Mouse (Mus musculus) hindbrain, embryonic 12.5 days (tissue): ENCODE measurements around the gene Pcmt1. TPM values are rescaled to one million over a fixed set of nuclear protein-coding genes. Genes with fewer than 3 reads are reported as not detected.
A peak's percentile ranks its signal among the peaks of the same experiment; 100 is the strongest.
"Not testable (repeated sequence)": the region's sequence is repeated elsewhere in the genome, so short reads cannot be mapped to it uniquely, and the experiment has no call there.

ENCODE experiments used
- ATAC-seq: fragments of 200-750 bp; cut with Nextera tagmentation; 2 replicates; pipeline ENCODE4 v1.8.0; 2017; ENCODE audit warnings: moderate TSS enrichment; ENCODE audit not compliant: low FRiP score
- H3K27ac ChIP-seq: fragments of 300-500 bp; sonication (generic); 2 replicates; pipeline ENCODE4 v1.5.1; 2016; ENCODE audit warnings: mild to moderate bottlenecking
- H3K27me3 ChIP-seq: fragments of 300-500 bp; sonication (generic); 2 replicates; pipeline ENCODE4 v1.6.1; 2016; ENCODE audit warnings: mild to moderate bottlenecking
- H3K36me3 ChIP-seq: fragments of 300-500 bp; sonication (generic); 2 replicates; pipeline ENCODE4 v1.6.1; 2016; ENCODE audit warnings: mild to moderate bottlenecking
- H3K4me1 ChIP-seq: fragments of 300-500 bp; sonication (generic); 2 replicates; pipeline ENCODE4 v1.6.1; 2016
- H3K4me2 ChIP-seq: fragments of 300-500 bp; sonication (generic); replicated peaks from 2 replicates; pipeline ENCODE4 v1.6.1; 2016; ENCODE audit warnings: mild to moderate bottlenecking
- H3K4me3 ChIP-seq: fragments of 300-500 bp; sonication (generic); 2 replicates; pipeline ENCODE4 v1.5.1; 2016; ENCODE audit warnings: mild to moderate bottlenecking
- H3K9ac ChIP-seq: fragments of 300-500 bp; sonication (generic); 2 replicates; pipeline ENCODE4 v1.6.1; 2016; ENCODE audit warnings: mild to moderate bottlenecking, moderate library complexity
- H3K9me3 ChIP-seq: fragments of 300-500 bp; sonication (generic); replicated peaks from 2 replicates; pipeline ENCODE4 v1.6.1; 2016; ENCODE audit warnings: mild to moderate bottlenecking
- whole genome bisulfite sequencing: fragments of 180-500 bp; shearing (Covaris S2); methylation state at CpG from one replicate; pipeline ENCODE4 v1.1.7; 2016; 5-methylcytosine and 5-hydroxymethylcytosine counted together
- polyA plus RNA-seq: library from polyadenylated mRNA; unstranded; fragments of >200 nt; fragmentation: Nextera tagmentation; extraction: Ambion mirVana; gene quantifications from 2 replicates; pipeline ENCODE4 v1.2.1, GENCODE M21; 2016

The Pcmt1 gene
- polyA plus RNA-seq, 1 experiment from 2014 or later, result 136 TPM

- H3K4me1 ChIP-seq, result no peaks in the 10 kb centered on the region
- H3K4me3 ChIP-seq, result no peak overlapping the region
- no peak for ATAC-seq
- H3K9me3 ChIP-seq, result no peaks in the 10 kb centered on the region
- H3K9ac ChIP-seq, result no peak overlapping the region
- no peak overlapping the region for H3K27ac ChIP-seq
- no peak overlapping the region for H3K4me2 ChIP-seq
- WGBS, result 81% methylated on average over 16 of the region's 16 CpGs
- H3K27me3 ChIP-seq, result no peaks in the 10 kb centered on the region
- peaks cover 26% of the 10 kb centered on the region for H3K36me3 ChIP-seq
Observed at GRCm38 (mm10) chr10:7630951-7631720, 49.8 kb downstream of the Pcmt1 start.

GRCm38 (mm10) chr10:7630286-7630685 is 50.6 kb downstream of the Pcmt1 start:
- no peak for ATAC-seq
- 90% methylated on average over 5 of the region's 5 CpGs for WGBS

GRCm38 (mm10) chr10:7629092-7629491 is 51.8 kb downstream of the Pcmt1 start:
- Histone ChIP-seq H3K4me2 (no peak overlapping the region), H3K4me1 (no peaks in the 10 kb centered on the region), H3K4me3 (no peak overlapping the region), H3K9ac (no peak overlapping the region), H3K27me3 (no peaks in the 10 kb centered on the region), H3K9me3 (no peaks in the 10 kb centered on the region), H3K36me3 (peaks cover 26% of the 10 kb centered on the region), H3K27ac (no peak overlapping the region)
- 90% methylated on average over 4 of the region's 4 CpGs for WGBS
- ATAC-seq, result no peak

More at GRCm38 (mm10) chr10:7630286-7630685, 50.6 kb downstream of the Pcmt1 start:
- no peak overlapping the region for H3K4me3 ChIP-seq
- no peaks in the 10 kb centered on the region for H3K9me3 ChIP-seq
- H3K27ac ChIP-seq, result no peak overlapping the region
- H3K4me1 ChIP-seq, result no peaks in the 10 kb centered on the region
- H3K27me3 ChIP-seq, result no peaks in the 10 kb centered on the region
- no peak overlapping the region for H3K9ac ChIP-seq
- peaks cover 26% of the 10 kb centered on the region for H3K36me3 ChIP-seq
- H3K4me2 ChIP-seq, result no peak overlapping the region

GRCm38 (mm10) chr10:7623861-7624518 is 56.9 kb downstream of the Pcmt1 start:
- no peak overlapping the region for H3K4me3 ChIP-seq
- no peak for ATAC-seq

GRCm38 (mm10) chr10:7622378-7622777 is 58.6 kb downstream of the Pcmt1 start:
- H3K9ac ChIP-seq, result no peak overlapping the region
- no peak overlapping the region for H3K4me3 ChIP-seq
- 95% methylated on average over 3 of the region's 3 CpGs for WGBS
- H3K27me3 ChIP-seq, result no peaks in the 10 kb centered on the region
- no peaks in the 10 kb centered on the region for H3K4me1 ChIP-seq
- ATAC-seq, result no peak
- H3K9me3 ChIP-seq, result no peaks in the 10 kb centered on the region
- H3K27ac ChIP-seq, result no peak overlapping the region
- no peak overlapping the region for H3K4me2 ChIP-seq
- H3K36me3 ChIP-seq, result no peaks in the 10 kb centered on the region

More at GRCm38 (mm10) chr10:7623861-7624518, 56.9 kb downstream of the Pcmt1 start:
- peaks cover 7% of the 10 kb centered on the region; the same call in 1 of the 2 replicates for H3K36me3 ChIP-seq
- H3K9me3 ChIP-seq, result no peaks in the 10 kb centered on the region
- 89% methylated on average over 3 of the region's 3 CpGs for WGBS
- no peak overlapping the region for H3K27ac ChIP-seq
- H3K4me1 ChIP-seq, result no peaks in the 10 kb centered on the region
- H3K4me2 ChIP-seq, result no peak overlapping the region
- no peak overlapping the region for H3K9ac ChIP-seq
- H3K27me3 ChIP-seq, result no peaks in the 10 kb centered on the region

- Histone ChIP-seq H3K27me3 (no peaks in the 10 kb centered on the region), H3K9me3 (no peaks in the 10 kb centered on the region), H3K4me1 (no peaks in the 10 kb centered on the region), H3K36me3 (no peaks in the 10 kb centered on the region), H3K4me2 (no peak overlapping the region), H3K9ac (no peak overlapping the region), H3K4me3 (no peak overlapping the region), H3K27ac (no peak overlapping the region)
- ATAC-seq, result no peak
- 72% methylated on average over 5 of the region's 5 CpGs for WGBS
Observed at GRCm38 (mm10) chr10:7620723-7621122, 60.2 kb downstream of the Pcmt1 start.

- peak; percentile 48; the same call in 1 of the 2 replicates for ATAC-seq
- Histone ChIP-seq H3K4me2 (no peak overlapping the region), H3K9ac (no peak overlapping the region), H3K4me3 (no peak overlapping the region), H3K27ac (no peak overlapping the region), H3K36me3 (peaks cover 1% of the 10 kb centered on the region), H3K4me1 (no peaks in the 10 kb centered on the region), H3K9me3 (peaks cover 2% of the 10 kb centered on the region), H3K27me3 (no peaks in the 10 kb centered on the region)
- 88% methylated on average over 4 of the region's 5 CpGs for WGBS
Observed at GRCm38 (mm10) chr10:7619821-7620241, 61.1 kb downstream of the Pcmt1 start.

- H3K9ac ChIP-seq, ATAC-seq: not testable (repeated sequence)
Observed at GRCm38 (mm10) chr10:7617556-7617955, 63.4 kb downstream of the Pcmt1 start.

GRCm38 (mm10) chr10:7617146-7617545 is 63.8 kb downstream of the Pcmt1 start:
- 81% methylated on average over 11 of the region's 11 CpGs for WGBS
- not testable (repeated sequence) for H3K4me1 ChIP-seq, H3K36me3 ChIP-seq, H3K4me3 ChIP-seq, H3K27ac ChIP-seq, H3K9me3 ChIP-seq, H3K27me3 ChIP-seq, H3K9ac ChIP-seq, H3K4me2 ChIP-seq, ATAC-seq

More at GRCm38 (mm10) chr10:7617556-7617955, 63.4 kb downstream of the Pcmt1 start:
- not testable (repeated sequence) for H3K27ac ChIP-seq, H3K4me3 ChIP-seq, H3K27me3 ChIP-seq, H3K4me2 ChIP-seq, H3K36me3 ChIP-seq, H3K4me1 ChIP-seq, H3K9me3 ChIP-seq
- 28% methylated on average over 3 of the region's 3 CpGs for WGBS

- no peak overlapping the region for H3K4me2 ChIP-seq
- 84% methylated on average over 8 of the region's 8 CpGs for WGBS
- H3K36me3 ChIP-seq, result peaks cover 12% of the 10 kb centered on the region
- no peaks in the 10 kb centered on the region for H3K4me1 ChIP-seq
- no peak overlapping the region for H3K27ac ChIP-seq
- no peak for ATAC-seq
- no peaks in the 10 kb centered on the region for H3K27me3 ChIP-seq
- peaks cover 4% of the 10 kb centered on the region for H3K9me3 ChIP-seq
- no peak overlapping the region for H3K4me3 ChIP-seq
- H3K9ac ChIP-seq, result no peak overlapping the region
Observed at GRCm38 (mm10) chr10:7614834-7615233, 66.1 kb downstream of the Pcmt1 start.

GRCm38 (mm10) chr10:7612210-7612609 is 68.7 kb downstream of the Pcmt1 start:
- not testable (repeated sequence) for ATAC-seq, H3K4me1 ChIP-seq, H3K4me2 ChIP-seq, H3K4me3 ChIP-seq, H3K27me3 ChIP-seq, H3K27ac ChIP-seq, H3K9ac ChIP-seq, H3K9me3 ChIP-seq
- peaks cover 23% of the 10 kb centered on the region for H3K36me3 ChIP-seq

- Histone ChIP-seq H3K27me3 (no peaks in the 10 kb centered on the region), H3K9ac (no peak overlapping the region)
- ATAC-seq, result no peak
Observed at GRCm38 (mm10) chr10:7611647-7612046, 69.3 kb downstream of the Pcmt1 start.

More at GRCm38 (mm10) chr10:7611647-7612046, 69.3 kb downstream of the Pcmt1 start:
- H3K36me3 ChIP-seq, result peaks cover 23% of the 10 kb centered on the region
- WGBS, result 63% methylated on average over 6 of the region's 6 CpGs
- no peak overlapping the region for H3K4me3 ChIP-seq
- H3K4me2 ChIP-seq, result no peak overlapping the region
- no peak overlapping the region for H3K27ac ChIP-seq
- no peaks in the 10 kb centered on the region for H3K4me1 ChIP-seq
- peaks cover 4% of the 10 kb centered on the region for H3K9me3 ChIP-seq
